Mouse (Mus musculus) G1E (cell line): Measurements from ENCODE around the gene Nrg3. TPM values are rescaled to one million over a fixed set of nuclear protein-coding genes. Genes with fewer than 3 reads are reported as not detected.

Experiments
- ATAC-seq: 2 replicates; pipeline ENCODE4 v1.8.0; 2016; ENCODE audit warnings: mild to moderate bottlenecking; ENCODE audit not compliant: insufficient number of reproducible peaks, poor library complexity, low FRiP score, severe bottlenecking; ENCODE audit errors: extremely low read depth
- DNase-seq: peaks from one replicate; pipeline ENCODE4 v3.0.0; 2012; ENCODE audit warnings: low spot score
- H3K27me3 ChIP-seq: 2 replicates; pipeline ENCODE4 v1.6.1; 2012; ENCODE audit warnings: mild to moderate bottlenecking, low read length, inconsistent platforms; ENCODE audit not compliant: insufficient read depth
- H3K36me3 ChIP-seq: replicated peaks from 2 replicates; pipeline ENCODE3; 2012; ENCODE audit warnings: mild to moderate bottlenecking, inconsistent platforms
- H3K4me1 ChIP-seq: 2 replicates; pipeline ENCODE4 v1.6.1; 2012; ENCODE audit warnings: low read depth, low read length, inconsistent platforms, mixed read lengths; ENCODE audit not compliant: insufficient read depth
- H3K4me3 ChIP-seq: 2 replicates; pipeline ENCODE4 v1.5.1; 2012; ENCODE audit warnings: low read depth, mild to moderate bottlenecking, inconsistent platforms, low read length, moderate library complexity, mixed read lengths
- H3K9me3 ChIP-seq: replicated peaks from 2 replicates; pipeline ENCODE4 v1.6.1; 2012; ENCODE audit warnings: inconsistent platforms
- CTCF ChIP-seq: IDR thresholded peaks from 2 replicates; pipeline ENCODE4 v1.5.1; 2012; ENCODE audit warnings: low read depth, low read length, inconsistent platforms, mixed read lengths
- GATA1 ChIP-seq: IDR thresholded peaks from 2 replicates; pipeline ENCODE4 v1.6.1; 2012; ENCODE audit warnings: borderline replicate concordance, low read length, inconsistent platforms, mixed read lengths
- GATA2 ChIP-seq: IDR thresholded peaks from 2 replicates; pipeline ENCODE4 v1.6.1; 2012; ENCODE audit warnings: low read depth, low read length, inconsistent platforms, borderline replicate concordance
- POLR2AphosphoS5 ChIP-seq: IDR thresholded peaks from 2 replicates; pipeline ENCODE4 v1.6.1; 2012; ENCODE audit warnings: low read depth, low read length, inconsistent platforms; ENCODE audit not compliant: insufficient replicate concordance
- TAL1 ChIP-seq: conservative IDR thresholded peaks from 2 replicates; pipeline ENCODE4 v1.6.1; 2012; ENCODE audit warnings: low read depth, low read length, inconsistent platforms, mixed read lengths
- polyA plus RNA-seq: library from polyadenylated mRNA; stranded (reverse); fragments of >175 nt; gene quantifications from 2 replicates; pipeline ENCODE4 v1.2.3, GENCODE M21; 2012
- total RNA-seq, 2 experiments: library from RNA; stranded (forward) in 1 of 2; stranded (reverse) in 1 of 2; fragments of 200-1000 nt in 1 of 2; fragments of >200 nt in 1 of 2; fragmentation: Nextera tagmentation in 1 of 2; gene quantifications; 2 replicates each; pipeline ENCODE4 v1.2.3; 2014 to 2017

Gene Nrg3
- total and polyA plus RNA-seq, 3 experiments, result 0.27 TPM; not detected in 2

DNA sequence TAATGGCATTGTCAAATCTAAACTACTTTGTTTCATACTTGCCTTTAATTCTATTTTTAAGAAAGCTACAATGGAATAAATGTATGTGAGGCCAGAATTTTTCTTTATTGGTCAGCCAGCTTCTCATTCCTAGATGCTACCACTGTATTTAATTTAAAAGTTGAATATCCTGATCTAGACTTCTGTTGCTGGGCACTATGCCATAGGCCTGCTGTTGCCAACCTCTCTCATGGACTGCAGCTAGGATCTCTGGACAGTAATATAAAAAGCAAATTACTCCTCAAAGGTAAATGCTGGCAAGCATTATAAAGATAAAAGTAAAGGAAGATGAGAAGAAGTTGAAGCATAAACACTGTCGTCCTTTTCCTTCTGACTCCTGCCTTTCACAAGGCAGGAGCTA, 217.5 kb downstream of the Nrg3 start:
- DNase-seq (no peak), ATAC-seq (no peak)
- Histone ChIP-seq H3K36me3 (no peaks in the 10 kb centered on the region), H3K9me3 (no peaks in the 10 kb centered on the region), H3K27me3 (no peaks in the 10 kb centered on the region), H3K4me3 (no peak overlapping the region), H3K4me1 (no peaks in the 10 kb centered on the region)
- no peak for TF ChIP-seq GATA1
- no peak for TF ChIP-seq GATA2
- TF ChIP-seq TAL1, result no peak
- TF ChIP-seq POLR2AphosphoS5, result no peak
- no peak for TF ChIP-seq CTCF

DNA sequence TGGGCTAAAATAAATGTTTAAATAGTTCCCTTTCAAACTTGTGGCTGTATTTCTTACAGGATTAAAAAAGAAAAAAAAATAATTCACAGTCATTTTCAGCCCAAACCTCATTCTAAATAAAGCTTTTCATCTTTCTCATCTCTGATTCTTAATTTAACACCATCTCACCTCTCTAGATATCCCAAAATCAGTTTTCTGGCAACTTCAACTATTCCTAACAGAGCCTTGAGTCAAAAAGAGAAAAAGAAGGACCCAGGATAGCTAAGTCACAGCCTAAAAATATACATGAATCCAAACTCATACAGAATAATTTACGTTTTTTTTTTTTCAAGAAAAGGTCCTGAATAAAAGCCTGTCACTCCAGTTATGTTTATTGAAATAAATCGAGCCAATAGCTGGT, 232.6 kb downstream of the Nrg3 start:
- DNase-seq, result no peak
- TF ChIP-seq GATA2 (no peak), CTCF (no peak), POLR2AphosphoS5 (no peak), GATA1 (no peak), TAL1 (no peak)
- ATAC-seq, result no peak
- Histone ChIP-seq H3K36me3 (no peaks in the 10 kb centered on the region), H3K4me3 (no peak overlapping the region), H3K4me1 (no peaks in the 10 kb centered on the region), H3K9me3 (no peaks in the 10 kb centered on the region), H3K27me3 (no peaks in the 10 kb centered on the region)

DNA sequence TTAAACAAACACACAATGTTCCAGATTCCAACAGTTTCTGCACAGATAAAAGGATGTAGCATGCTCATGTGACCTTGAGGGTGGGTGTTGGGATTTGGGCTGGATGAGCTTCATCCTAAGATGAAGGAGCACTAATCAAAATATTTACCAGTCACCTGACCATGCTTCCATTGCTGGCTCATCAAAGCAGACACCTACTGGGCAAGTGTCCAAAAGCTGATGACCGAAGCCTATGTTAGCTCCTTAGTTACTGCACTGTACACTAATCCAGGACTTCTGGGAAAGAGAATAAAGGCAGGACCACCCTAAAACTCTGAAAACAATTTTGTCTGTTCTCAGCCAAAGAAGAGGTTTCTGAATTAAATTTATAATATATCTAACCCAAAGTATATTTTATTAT, 261.4 kb downstream of the Nrg3 start:
- no peaks in the 10 kb centered on the region for H3K27me3 ChIP-seq
- no peak for TF ChIP-seq GATA2
- TF ChIP-seq POLR2AphosphoS5, result no peak
- no peak for TF ChIP-seq TAL1
- no peak for TF ChIP-seq GATA1
- TF ChIP-seq CTCF, result no peak
- no peak for DNase-seq
- ATAC-seq, result no peak
- H3K9me3 ChIP-seq, result no peaks in the 10 kb centered on the region
- H3K4me3 ChIP-seq, result no peak overlapping the region
- H3K4me1 ChIP-seq, result no peaks in the 10 kb centered on the region
- H3K36me3 ChIP-seq, result no peaks in the 10 kb centered on the region

DNA sequence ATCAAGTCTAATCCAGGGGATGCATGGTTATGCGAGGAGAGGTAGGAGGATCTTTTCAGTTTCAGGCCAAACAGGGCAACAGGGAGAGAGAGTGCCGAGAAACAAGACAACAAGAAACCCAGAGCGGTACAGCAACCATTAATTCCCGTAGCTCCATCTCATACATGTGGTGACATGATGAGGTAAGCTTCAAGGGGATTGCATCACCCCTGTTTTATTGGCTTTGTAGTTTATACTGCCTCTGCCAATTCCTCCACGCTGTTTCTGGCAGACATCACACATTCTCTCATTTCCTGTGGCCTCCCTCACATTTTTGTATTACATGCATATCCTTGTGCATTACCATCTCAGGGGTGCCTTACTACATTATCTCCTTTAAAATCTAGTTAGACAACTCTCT, 280.9 kb downstream of the Nrg3 start:
- Histone ChIP-seq H3K9me3 (no peaks in the 10 kb centered on the region), H3K36me3 (no peaks in the 10 kb centered on the region), H3K27me3 (no peaks in the 10 kb centered on the region), H3K4me1 (peaks cover 3% of the 10 kb centered on the region; the same call in 1 of the 2 replicates), H3K4me3 (no peak overlapping the region)
- ATAC-seq (no peak), DNase-seq (no peak)
- TF ChIP-seq GATA1, result no peak
- no peak for TF ChIP-seq POLR2AphosphoS5
- no peak for TF ChIP-seq GATA2
- no peak for TF ChIP-seq CTCF
- TF ChIP-seq TAL1, result no peak

DNA sequence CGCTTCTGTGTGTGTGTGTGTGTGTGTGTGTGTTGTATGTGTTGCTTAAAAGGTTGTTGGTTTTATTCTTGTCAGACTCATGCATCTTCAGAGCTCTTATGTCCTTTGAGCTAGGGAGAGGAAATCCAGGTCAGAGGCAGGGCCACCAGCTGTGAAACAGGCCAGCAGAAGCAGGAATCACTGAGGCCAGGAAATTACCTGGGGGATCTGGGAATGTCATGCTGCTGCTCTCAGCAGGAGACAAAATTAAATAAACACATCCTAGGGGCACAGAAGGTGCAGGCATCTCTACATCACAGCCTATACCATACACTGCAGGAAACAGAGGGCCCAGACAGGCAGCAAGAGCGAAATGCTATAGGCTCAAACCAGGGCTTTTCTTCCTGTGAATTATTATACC, 299.2 kb downstream of the Nrg3 start:
- DNase-seq (no peak), ATAC-seq (no peak)
- no peaks in the 10 kb centered on the region for H3K27me3 ChIP-seq
- H3K36me3 ChIP-seq, result no peaks in the 10 kb centered on the region
- no peak overlapping the region for H3K4me3 ChIP-seq
- H3K4me1 ChIP-seq, result no peaks in the 10 kb centered on the region
- TF ChIP-seq TAL1 (no peak), GATA2 (no peak), CTCF (no peak), POLR2AphosphoS5 (no peak), GATA1 (no peak)
- no peaks in the 10 kb centered on the region for H3K9me3 ChIP-seq

DNA sequence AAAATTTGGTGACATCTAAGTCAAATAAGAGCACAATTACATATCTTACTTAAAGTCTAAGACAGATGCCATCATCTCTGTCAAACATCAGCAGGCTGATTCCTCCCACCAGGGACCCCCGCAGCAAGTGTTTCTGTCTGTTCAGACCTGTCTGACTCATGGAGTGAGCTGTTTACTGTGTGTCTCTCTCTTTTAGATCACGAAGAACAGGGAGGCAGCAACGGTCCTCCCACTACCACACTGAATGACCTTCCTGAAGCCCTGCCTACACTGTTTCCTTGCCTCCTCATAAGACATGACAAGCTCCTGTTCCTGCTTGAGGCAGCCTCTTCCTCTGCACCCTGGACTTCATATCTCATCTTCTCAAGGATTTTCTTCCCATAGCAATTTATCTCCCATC, 312.7 kb downstream of the Nrg3 start:
- Histone ChIP-seq H3K4me1 (no peaks in the 10 kb centered on the region), H3K9me3 (no peaks in the 10 kb centered on the region), H3K36me3 (no peaks in the 10 kb centered on the region), H3K27me3 (no peaks in the 10 kb centered on the region), H3K4me3 (no peak overlapping the region)
- ATAC-seq, result no peak
- TF ChIP-seq GATA2 (no peak), GATA1 (no peak), TAL1 (no peak), CTCF (no peak), POLR2AphosphoS5 (no peak)
- DNase-seq, result no peak
